Mouse (Mus musculus) neural tube, embryonic 12.5 days (tissue): ENCODE results near the gene Dnajc17. TPM values are rescaled to one million over a fixed set of nuclear protein-coding genes. Genes with fewer than 3 reads are reported as not detected.

Source experiments
- ATAC-seq: fragments of 200-750 bp; cut with Nextera tagmentation; 2 replicates; pipeline ENCODE4 v1.8.0; 2017; ENCODE audit warnings: low read depth, mild to moderate bottlenecking, moderate TSS enrichment, moderate library complexity; ENCODE audit not compliant: low FRiP score
- H3K27ac ChIP-seq: fragments of 300-500 bp; sonication (generic); 2 replicates; pipeline ENCODE4 v1.5.1; 2016
- H3K27me3 ChIP-seq: fragments of 300-500 bp; sonication (generic); replicated peaks from 2 replicates; pipeline ENCODE4 v1.6.1; 2016; ENCODE audit warnings: mild to moderate bottlenecking
- H3K36me3 ChIP-seq: fragments of 300-500 bp; sonication (generic); 2 replicates; pipeline ENCODE4 v1.6.1; 2016; ENCODE audit warnings: mild to moderate bottlenecking
- H3K4me1 ChIP-seq: fragments of 300-500 bp; sonication (generic); 2 replicates; pipeline ENCODE4 v1.6.1; 2016
- H3K4me2 ChIP-seq: fragments of 300-500 bp; sonication (generic); replicated peaks from 2 replicates; pipeline ENCODE4 v1.6.1; 2016; ENCODE audit warnings: mild to moderate bottlenecking
- H3K4me3 ChIP-seq: fragments of 300-500 bp; sonication (generic); 2 replicates; pipeline ENCODE4 v1.5.1; 2016
- H3K9ac ChIP-seq: fragments of 300-500 bp; sonication (generic); 2 replicates; pipeline ENCODE4 v1.6.1; 2016; ENCODE audit warnings: mild to moderate bottlenecking
- H3K9me3 ChIP-seq: fragments of 300-500 bp; sonication (generic); 2 replicates; pipeline ENCODE4 v1.6.1; 2016; ENCODE audit warnings: mild to moderate bottlenecking
- WGBS: fragments of 180-500 bp; shearing (Covaris S2); methylation state at CpG from one replicate; pipeline ENCODE4 v1.1.7; 2016; 5-methylcytosine and 5-hydroxymethylcytosine counted together
- polyA plus RNA-seq: library from polyadenylated mRNA; unstranded; fragments of >200 nt; fragmentation: Nextera tagmentation; extraction: Ambion mirVana; gene quantifications from 2 replicates; pipeline ENCODE4 v1.2.1, GENCODE M21; 2016

Dnajc17 gene
- polyA plus RNA-seq, 1 experiment from 2014 or later: 27.2 TPM

DNA sequence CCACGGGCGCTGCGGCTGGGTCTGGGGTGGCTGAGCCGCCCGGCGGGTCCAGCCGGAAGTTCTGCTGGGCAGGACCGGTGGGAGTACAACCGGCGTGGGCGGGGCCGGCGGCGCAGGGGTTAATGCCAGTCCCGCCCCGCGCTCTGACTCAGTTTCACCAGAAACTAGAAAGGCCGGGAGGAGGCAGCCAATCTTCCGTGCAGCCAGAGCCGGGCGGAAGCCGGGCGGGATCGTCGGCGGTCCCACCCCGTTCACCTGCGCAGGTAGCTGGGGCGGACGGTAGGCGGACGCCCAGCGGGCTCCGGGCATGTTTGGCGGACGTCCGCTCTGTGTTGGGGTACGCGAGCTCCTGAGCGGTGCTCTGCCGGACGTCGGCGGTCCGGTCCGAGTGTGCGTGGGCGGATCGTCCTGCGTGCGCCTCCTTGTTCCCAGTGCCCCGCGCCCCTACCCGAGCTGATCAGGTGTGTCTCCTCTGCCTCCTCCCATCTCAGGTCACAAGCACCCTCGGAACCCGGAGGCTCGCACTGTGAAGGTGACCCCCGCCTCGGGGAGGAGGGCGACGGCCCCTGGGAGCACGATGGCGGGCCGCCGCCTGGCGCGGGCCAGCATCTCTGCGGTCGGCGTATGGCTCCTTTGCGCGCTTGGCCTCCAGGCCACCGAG, 28.7 kb upstream of the Dnajc17 start, which contains the start of gene Spint1:
TSS of gene Spint1 (plus strand) at position 153 of the 661 bp plus-strand sequence.
- Histone ChIP-seq H3K27ac (no peak within 1 kb of the TSS), H3K4me1 (peaks cover 13% of the 10 kb centered on the region), H3K27me3 (peaks cover 52% of the 10 kb centered on the region), H3K4me3 (peak within 1 kb of the TSS; percentile 37), H3K4me2 (peak within 1 kb of the TSS; percentile 67), H3K36me3 (no peaks in the 10 kb centered on the region), H3K9ac (0 out of 2 replicates have a peak within 1 kb of the TSS, but pooled peaks have one; percentile 30), H3K9me3 (no peaks in the 10 kb centered on the region)
- under 1% methylated on average over 73 of the region's 73 CpGs for WGBS
- no peak for ATAC-seq

DNA sequence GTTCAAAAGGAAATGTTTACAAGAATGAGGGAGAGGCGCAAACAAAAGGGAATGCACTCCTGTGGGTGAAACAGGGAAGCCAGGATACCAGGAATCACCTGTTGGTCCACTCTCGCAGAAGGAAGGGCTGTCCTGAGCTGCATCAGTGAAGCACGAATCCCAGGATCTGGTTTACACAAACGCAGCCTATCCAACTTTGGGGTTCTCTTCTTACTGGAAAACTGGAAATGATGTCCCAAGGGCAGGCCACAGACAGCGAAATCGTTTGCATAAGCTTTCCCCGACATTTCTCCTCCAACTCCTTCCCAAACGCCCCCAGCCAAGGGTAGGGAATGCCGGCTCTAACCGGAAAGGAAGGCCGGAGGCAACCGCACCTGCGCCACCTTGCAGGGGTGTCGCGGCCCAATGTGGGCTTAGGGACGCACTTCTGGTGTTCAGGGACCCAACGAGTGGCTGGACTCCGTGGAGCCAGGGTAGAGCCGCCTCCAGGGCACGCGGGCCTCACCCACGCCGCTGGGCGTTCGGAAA, 28.2 kb upstream of the Dnajc17 start:
- Histone ChIP-seq H3K27ac (no peak overlapping the region), H3K4me3 (peak overlapping the region; percentile 37), H3K9me3 (no peaks in the 10 kb centered on the region), H3K27me3 (peaks cover 52% of the 10 kb centered on the region), H3K4me2 (peak overlapping the region; percentile 67), H3K4me1 (peaks cover 13% of the 10 kb centered on the region), H3K36me3 (no peaks in the 10 kb centered on the region), H3K9ac (no peak overlapping the region)
- WGBS: 5% methylated on average over 25 of the region's 25 CpGs
- no peak for ATAC-seq

DNA sequence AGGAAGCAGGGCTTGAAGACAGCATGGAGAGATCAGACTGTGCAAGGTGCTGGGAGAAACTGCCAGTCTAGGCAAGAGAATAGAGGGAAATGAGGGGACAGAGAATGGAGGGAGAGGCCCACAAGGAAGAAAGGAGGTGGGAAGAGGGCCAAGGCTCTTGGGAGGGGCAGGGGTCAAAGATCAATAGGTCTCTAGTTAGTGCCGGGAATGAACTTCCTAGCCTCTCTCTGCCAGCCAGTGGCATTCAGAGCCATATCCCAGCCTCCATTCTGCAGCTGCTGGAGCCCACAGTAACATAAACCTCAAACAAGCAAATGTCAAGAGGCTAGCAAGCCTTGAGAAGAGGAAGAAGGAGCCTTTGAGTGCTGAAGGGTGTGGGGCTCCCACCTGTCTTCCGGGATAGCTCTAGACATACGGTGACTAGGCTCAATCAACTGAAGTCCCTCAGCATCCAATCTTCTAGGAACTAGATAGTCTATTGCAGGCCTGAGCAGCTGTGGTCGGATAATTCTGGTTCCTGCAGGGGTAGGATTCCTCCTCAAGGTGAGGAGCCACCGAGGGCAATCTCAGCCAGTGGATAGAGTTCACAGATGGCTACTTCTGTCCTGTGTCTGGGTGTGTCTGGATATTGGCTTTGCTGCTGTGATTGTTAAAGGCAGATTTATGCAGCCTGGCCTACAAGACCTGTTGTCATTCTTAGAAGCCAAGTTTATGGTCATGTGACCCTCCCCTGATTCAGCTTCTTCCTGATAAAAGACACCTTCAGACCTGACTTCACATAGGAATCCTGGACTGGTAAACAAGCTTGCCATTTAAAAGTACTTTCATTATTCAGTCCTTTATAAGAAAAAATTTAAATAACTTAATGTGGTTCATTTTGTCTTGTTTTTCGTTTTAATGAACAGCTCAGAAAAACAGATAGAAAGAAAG, 21.4 kb upstream of the Dnajc17 start, which contains the start of gene Ppp1r14d:
TSS of gene Ppp1r14d (minus strand) at position 132 of the 930 bp plus-strand sequence.
- H3K36me3 ChIP-seq: no peaks in the 10 kb centered on the region
- H3K4me3 ChIP-seq: no peak within 1 kb of the TSS
- WGBS: 71% methylated on average over 6 of the region's 6 CpGs
- H3K9ac ChIP-seq: no peak within 1 kb of the TSS
- ATAC-seq: no peak
- H3K4me2 ChIP-seq: no peak within 1 kb of the TSS
- no peaks in the 10 kb centered on the region for H3K27me3 ChIP-seq
- H3K27ac ChIP-seq: no peak within 1 kb of the TSS
- H3K4me1 ChIP-seq: no peaks in the 10 kb centered on the region
- H3K9me3 ChIP-seq: no peaks in the 10 kb centered on the region

DNA sequence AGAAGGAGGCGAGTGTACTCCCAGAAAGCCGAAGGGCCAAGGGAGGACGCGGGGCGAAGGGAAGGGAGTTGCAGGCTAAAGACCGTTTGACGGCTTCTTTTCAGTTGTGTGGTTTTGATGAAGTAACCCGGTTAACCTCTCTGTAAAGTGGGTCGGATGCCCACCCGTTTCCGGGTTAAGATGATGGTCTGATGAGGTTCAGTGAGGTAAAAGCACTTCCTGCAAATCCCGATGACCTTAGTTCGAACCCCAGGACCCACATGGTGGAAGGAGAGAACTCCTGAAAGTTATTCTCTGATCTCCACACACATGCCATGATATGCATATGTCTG, 547 bp upstream of the Dnajc17 start:
- 1% methylated on average over 13 of the region's 13 CpGs for WGBS
- ATAC-seq: peak; percentile 22
- no peak overlapping the region for H3K27ac ChIP-seq

DNA sequence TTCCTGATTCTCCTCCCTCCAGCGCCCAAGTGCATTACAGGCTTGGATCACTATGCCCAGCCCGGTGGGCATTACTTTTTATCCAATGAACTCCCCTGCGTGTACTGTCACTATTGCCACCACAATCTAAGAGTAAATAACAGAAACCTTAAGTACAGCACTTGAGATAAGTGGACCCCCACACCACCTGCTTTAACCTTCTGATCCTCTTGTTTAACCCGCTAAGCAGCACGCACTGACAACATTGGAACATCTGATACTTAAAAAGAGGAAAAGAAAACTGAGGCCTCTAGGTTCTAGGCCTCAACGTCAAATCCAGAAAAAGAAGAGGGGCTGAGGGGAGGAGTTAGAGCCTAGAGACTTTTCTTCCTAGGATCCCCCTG, 643 bp downstream of the Dnajc17 start:
- Histone ChIP-seq H3K4me2 (peak overlapping the region; percentile 61), H3K36me3 (peaks cover 18% of the 10 kb centered on the region), H3K9ac (peak overlapping the region; percentile 77), H3K9me3 (no peaks in the 10 kb centered on the region), H3K4me3 (peak overlapping the region; percentile 68), H3K27me3 (no peaks in the 10 kb centered on the region), H3K4me1 (peaks cover 20% of the 10 kb centered on the region), H3K27ac (no peak overlapping the region)
- 25% methylated on average over 6 of the region's 6 CpGs for WGBS
- ATAC-seq: no peak; the same call in 1 of the 2 replicates

More for the DNA sequence above, 547 bp upstream of the Dnajc17 start:
- peaks cover 23% of the 10 kb centered on the region for H3K36me3 ChIP-seq
- no peaks in the 10 kb centered on the region for H3K9me3 ChIP-seq
- H3K4me1 ChIP-seq: peaks cover 16% of the 10 kb centered on the region
- peak overlapping the region; percentile 77 for H3K9ac ChIP-seq
- H3K27me3 ChIP-seq: no peaks in the 10 kb centered on the region
- peak overlapping the region; percentile 68 for H3K4me3 ChIP-seq
- H3K4me2 ChIP-seq: peak overlapping the region; percentile 61

DNA sequence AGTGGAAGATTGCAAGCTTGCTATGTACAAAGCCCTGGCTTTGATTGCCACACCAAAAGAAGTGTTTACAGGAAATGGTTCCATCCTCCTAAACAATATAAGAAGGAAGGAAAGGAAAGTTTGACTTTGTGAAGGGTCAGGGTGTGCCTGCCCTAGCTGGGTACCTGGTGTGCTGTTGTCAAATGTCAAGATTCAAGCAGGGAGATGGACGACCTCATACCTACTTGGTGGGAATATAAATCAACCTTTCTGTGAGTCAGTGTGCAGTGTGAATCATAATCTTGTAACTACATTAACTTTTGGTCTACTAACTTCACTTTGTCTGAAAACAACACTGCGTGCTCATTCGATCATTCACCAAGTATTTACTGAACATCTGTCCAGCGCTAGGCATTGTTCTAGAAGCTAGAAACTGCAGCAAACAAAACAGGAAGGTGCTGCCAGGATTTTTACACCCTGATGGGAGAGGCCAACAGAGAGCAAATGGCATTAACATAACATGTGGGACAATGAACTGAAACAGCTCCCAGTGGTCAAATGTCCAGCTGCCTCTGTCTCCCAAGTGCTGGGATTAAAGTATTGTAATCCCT, 4.6 kb downstream of the Dnajc17 start:
- H3K27ac ChIP-seq: no peak overlapping the region
- peaks cover 12% of the 10 kb centered on the region for H3K4me1 ChIP-seq
- no peaks in the 10 kb centered on the region for H3K36me3 ChIP-seq
- 73% methylated on average over 4 of the region's 4 CpGs for WGBS
- no peaks in the 10 kb centered on the region for H3K27me3 ChIP-seq
- ATAC-seq: no peak
- H3K9me3 ChIP-seq: no peaks in the 10 kb centered on the region
- no peak overlapping the region for H3K4me2 ChIP-seq
- H3K4me3 ChIP-seq: no peak overlapping the region
- H3K9ac ChIP-seq: no peak overlapping the region

DNA sequence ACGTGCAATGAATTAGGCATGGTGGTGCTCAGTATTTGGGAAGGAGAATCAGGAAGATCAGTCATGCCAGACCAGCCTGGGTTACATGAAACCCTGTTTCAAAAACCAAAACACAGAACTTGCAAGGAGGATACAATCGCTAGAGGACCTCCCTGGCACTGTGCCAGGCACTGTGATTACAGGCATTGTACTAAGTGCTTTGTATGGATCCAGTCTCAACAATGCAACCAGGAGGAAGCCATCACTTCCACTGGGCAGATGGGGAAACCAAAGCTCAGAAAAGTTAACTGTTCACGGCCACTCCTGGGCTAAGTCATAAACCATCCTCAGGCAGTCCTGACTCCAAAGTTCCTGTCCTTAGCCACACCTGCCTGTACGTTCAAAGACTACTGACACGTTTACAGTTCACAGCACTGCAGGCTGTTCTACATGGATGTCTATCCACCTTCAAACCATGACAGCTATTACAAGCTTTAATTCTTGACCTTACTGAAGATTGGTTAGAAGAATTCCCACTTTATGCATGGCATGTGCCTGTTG, 5.6 kb downstream of the Dnajc17 start:
- peaks cover 12% of the 10 kb centered on the region for H3K4me1 ChIP-seq
- no peaks in the 10 kb centered on the region for H3K27me3 ChIP-seq
- WGBS: 61% methylated on average over 5 of the region's 5 CpGs
- no peak overlapping the region for H3K9ac ChIP-seq
- H3K36me3 ChIP-seq: no peaks in the 10 kb centered on the region
- H3K27ac ChIP-seq: no peak overlapping the region
- no peaks in the 10 kb centered on the region for H3K9me3 ChIP-seq
- ATAC-seq: no peak
- no peak overlapping the region for H3K4me3 ChIP-seq
- H3K4me2 ChIP-seq: no peak overlapping the region

DNA sequence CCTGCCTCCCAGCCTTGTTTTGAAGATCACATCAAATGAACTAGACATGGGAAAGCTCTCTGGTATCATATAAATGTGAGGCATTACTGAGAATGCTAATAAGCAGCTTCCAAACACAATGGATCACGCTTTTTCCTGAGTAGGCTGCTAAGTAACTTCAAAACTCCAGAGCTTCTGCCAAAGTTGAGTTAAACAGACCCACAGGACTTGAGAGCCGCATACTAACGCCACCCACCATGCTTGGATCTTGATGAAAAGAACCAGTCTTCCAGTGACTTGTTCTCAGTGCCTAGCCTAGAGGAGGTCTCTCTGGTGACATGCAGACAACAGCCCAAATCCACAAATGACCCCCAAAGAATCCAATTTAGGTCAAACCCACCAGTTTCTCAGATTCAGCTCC, 9.7 kb downstream of the Dnajc17 start:
- Histone ChIP-seq H3K9me3 (no peaks in the 10 kb centered on the region), H3K4me1 (peaks cover 5% of the 10 kb centered on the region; the same call in 1 of the 2 replicates), H3K9ac (no peak overlapping the region), H3K36me3 (no peaks in the 10 kb centered on the region), H3K4me2 (no peak overlapping the region), H3K27ac (no peak overlapping the region), H3K27me3 (no peaks in the 10 kb centered on the region), H3K4me3 (no peak overlapping the region)
- no peak for ATAC-seq
- WGBS: 80% methylated on average over 3 of the region's 3 CpGs

DNA sequence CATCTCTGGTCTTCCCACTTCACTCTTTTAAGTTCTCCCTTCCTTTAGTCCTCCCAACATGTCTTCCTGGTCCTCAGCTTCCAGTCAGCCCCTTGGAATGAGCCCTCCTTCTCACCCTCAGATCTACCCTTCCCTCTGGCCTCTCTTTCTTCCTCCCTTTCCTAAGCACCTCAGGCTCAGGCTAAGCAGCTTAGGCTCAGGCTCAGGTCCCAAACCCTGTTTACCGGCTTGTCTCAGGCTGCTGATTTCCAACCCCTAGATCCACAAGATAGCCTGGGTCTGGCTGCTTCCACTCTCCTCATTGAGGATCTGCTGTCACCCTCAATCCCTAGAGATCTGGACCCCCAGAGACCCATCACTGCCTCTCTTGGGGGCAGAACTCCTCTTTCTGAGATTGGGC, 10.5 kb downstream of the Dnajc17 start:
- Histone ChIP-seq H3K9ac (no peak overlapping the region), H3K4me3 (no peak overlapping the region), H3K27me3 (no peaks in the 10 kb centered on the region), H3K36me3 (no peaks in the 10 kb centered on the region), H3K9me3 (no peaks in the 10 kb centered on the region), H3K4me1 (no peaks in the 10 kb centered on the region), H3K4me2 (no peak overlapping the region), H3K27ac (no peak overlapping the region)
- WGBS: 64% methylated on average over 1 of the region's 1 CpGs
- ATAC-seq: no peak

DNA sequence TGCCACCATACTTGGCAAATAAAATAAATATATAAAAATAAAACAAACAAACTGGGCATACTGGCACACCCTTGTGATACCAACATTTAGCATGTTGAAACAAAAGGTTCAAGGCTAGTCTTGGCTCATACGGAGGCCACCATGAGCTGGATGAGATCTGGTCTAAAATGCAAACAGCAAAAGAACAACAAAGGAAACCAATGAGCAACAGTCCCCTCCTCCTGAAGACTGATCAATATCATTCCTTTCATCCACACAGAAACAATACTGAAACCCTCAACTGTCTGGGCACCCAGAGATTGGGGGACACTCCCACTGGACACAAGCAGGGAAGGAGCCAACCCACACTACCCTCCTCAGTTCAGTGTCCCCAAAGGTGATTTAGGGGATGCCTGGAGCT, 11.1 kb downstream of the Dnajc17 start:
- H3K27me3 ChIP-seq: no peaks in the 10 kb centered on the region
- ATAC-seq: no peak
- no peaks in the 10 kb centered on the region for H3K9me3 ChIP-seq
- H3K4me2 ChIP-seq: no peak overlapping the region
- no peaks in the 10 kb centered on the region for H3K36me3 ChIP-seq
- H3K9ac ChIP-seq: no peak overlapping the region
- WGBS: 89% methylated on average over 1 of the region's 1 CpGs
- no peak overlapping the region for H3K4me3 ChIP-seq
- no peaks in the 10 kb centered on the region for H3K4me1 ChIP-seq
- H3K27ac ChIP-seq: no peak overlapping the region

DNA sequence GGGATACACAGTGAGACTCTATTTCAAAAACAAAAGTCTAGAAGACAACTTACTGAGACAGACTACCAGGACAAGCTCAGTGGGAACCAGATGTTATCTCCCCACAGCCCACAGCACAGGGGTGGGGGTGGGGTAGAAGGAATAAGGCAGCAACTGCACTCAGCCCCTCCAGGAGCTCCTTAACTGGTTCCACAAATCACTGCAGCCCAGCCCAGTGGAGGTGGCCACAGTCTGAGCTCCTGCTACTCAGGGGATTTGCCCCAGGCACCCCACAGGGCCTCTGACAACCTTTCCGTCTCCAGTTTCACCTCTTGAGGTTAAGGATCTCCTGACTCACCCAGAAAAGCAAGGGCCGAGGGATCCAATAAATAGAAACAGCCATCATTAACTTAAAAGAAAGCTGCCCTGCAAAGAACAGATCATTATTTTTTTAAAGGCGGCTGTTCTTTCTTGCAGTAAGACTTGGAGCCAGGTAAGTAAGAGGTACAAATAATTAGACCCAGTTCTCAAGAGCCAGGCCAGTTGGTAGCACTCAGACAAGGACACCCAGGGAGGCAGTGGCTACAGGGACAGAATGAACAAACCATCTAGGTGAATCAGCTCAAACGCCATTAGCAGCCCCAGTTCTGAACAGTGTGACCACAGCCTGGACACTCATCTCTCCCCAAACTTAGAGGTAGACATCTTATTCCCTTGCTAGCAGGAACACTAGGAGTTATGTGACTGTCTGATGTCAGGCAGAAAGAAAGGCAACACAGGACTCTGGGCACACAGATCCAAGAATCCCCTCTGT, 12.1 kb downstream of the Dnajc17 start:
- WGBS: 38% methylated on average over 4 of the region's 4 CpGs
- Histone ChIP-seq H3K4me1 (no peaks in the 10 kb centered on the region), H3K27ac (no peak overlapping the region), H3K4me2 (no peak overlapping the region), H3K4me3 (no peak overlapping the region), H3K9me3 (no peaks in the 10 kb centered on the region), H3K9ac (no peak overlapping the region), H3K27me3 (no peaks in the 10 kb centered on the region), H3K36me3 (no peaks in the 10 kb centered on the region)
- no peak for ATAC-seq
